ENCODE assay signal across 18 mouse cellular contexts in the genomic region with DNA sequence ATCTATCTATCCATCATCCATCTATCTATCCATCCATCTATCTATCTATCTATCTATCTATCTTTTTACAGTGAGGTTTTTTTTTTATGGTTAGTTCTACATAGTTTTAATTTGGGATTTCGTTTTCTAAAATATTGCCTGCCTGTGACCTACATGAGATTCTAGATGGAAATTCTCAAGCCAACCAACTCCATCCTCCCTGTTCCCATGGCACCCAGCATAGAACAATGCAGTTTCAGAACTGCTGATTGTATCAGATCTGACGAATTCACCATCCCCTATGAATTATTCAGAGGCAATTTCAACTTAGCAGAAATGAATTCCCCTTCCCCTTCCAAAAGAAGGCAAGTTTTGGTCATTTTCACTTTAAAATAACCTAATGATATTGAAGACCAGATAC.
"Had no signal": no experiment of that assay in that cellular context is flagged by ENCODE, and none has a peak within 500 bp of the region (broad histone marks: within the 10 kb centered on the region; RNA-seq: fewer than 3 reads in every experiment).

No protein-coding gene starts in this region.

- H3K9ac ChIP-seq: liver, embryonic 12.5 days; liver, embryonic 14.5 days; lung, embryonic 14.5 days; midbrain, embryonic 12.5 days; neural tube, embryonic 13.5 days; neural tube, embryonic 15.5 days had no signal

- H3K4me3 ChIP-seq: liver, embryonic 12.5 days; midbrain, embryonic 12.5 days; myocyte; neural tube, embryonic 13.5 days; neural tube, embryonic 15.5 days had no signal

- H3K9me3 ChIP-seq: liver, embryonic 12.5 days; midbrain, embryonic 12.5 days; neural tube, embryonic 13.5 days; neural tube, embryonic 15.5 days had no signal

- H3K27me3 ChIP-seq: liver, embryonic 12.5 days; midbrain, embryonic 12.5 days; neural tube, embryonic 13.5 days; neural tube, embryonic 15.5 days had no signal

- H3K27ac ChIP-seq: liver, embryonic 12.5 days; liver, embryonic 14.5 days; midbrain, embryonic 12.5 days; neural tube, embryonic 13.5 days; neural tube, embryonic 15.5 days had no signal

- H3K4me2 ChIP-seq: liver, embryonic 12.5 days; lung, embryonic 14.5 days; midbrain, embryonic 12.5 days; neural tube, embryonic 13.5 days; neural tube, embryonic 15.5 days had no signal

- DNase-seq: lung, adult 18-20 months; lung, embryonic 14.5 days; lung, postnatal 10 days; lung, postnatal 4 days; retina, postnatal 1 day; right cerebral cortex, adult 18-20 months; right cerebral cortex, postnatal 25 days; right cerebral cortex, postnatal 4 days; spleen, adult 18-20 months; thymus, adult 18-20 months; thymus, postnatal 14 days; thymus, postnatal 36 days had no signal

- ATAC-seq: liver, embryonic 12.5 days had no signal

- H3K36me3 ChIP-seq: liver, embryonic 12.5 days; midbrain, embryonic 12.5 days; neural tube, embryonic 13.5 days; neural tube, embryonic 15.5 days had no signal

- H3K4me1 ChIP-seq: liver, embryonic 12.5 days; midbrain, embryonic 12.5 days; neural tube, embryonic 13.5 days; neural tube, embryonic 15.5 days had no signal
